In genomic region chr16:31299960-31300353, GRCm38 (mm10) we compare ENCODE assay signal across 9 mouse cellular contexts. TPM values are rescaled to one million over a fixed set of nuclear protein-coding genes. Genes with fewer than 3 reads are reported as not detected.
DNase-seq lines count a peak whose midpoint lies in the region; ATAC-seq and TF ChIP-seq lines count a peak whose summit lies in the region.
"Had no signal": no experiment of that assay in that cellular context is flagged by ENCODE, and none has a peak within 500 bp of the region (broad histone marks: within the 10 kb centered on the region; RNA-seq: fewer than 3 reads in every experiment).

No protein-coding gene starts in this region.

- TF ChIP-seq POLR2A in ES-Bruce4 (IDR thresholded peaks at IDR 0.05; ENCODE audit: insufficient read depth, low read length): no peak

- H3K9ac ChIP-seq in ES-Bruce4 (ENCODE audit: low read depth, poor library complexity, severe bottlenecking): no peak overlapping the region
- 0 out of 2 replicates have a peak overlapping the region, but pooled peaks have one; percentile 5 for H3K9ac ChIP-seq in embryonic facial prominence, embryonic 14.5 days (ENCODE audit: low read depth, low read length)
- H3K9ac ChIP-seq in midbrain, embryonic 14.5 days (replicated peaks; ENCODE audit: low read length): no peak overlapping the region
- H3K9ac ChIP-seq in heart, embryonic 12.5 days: no peak overlapping the region
- H3K9ac ChIP-seq: lung, embryonic 14.5 days had no signal

- TF ChIP-seq CTCF in E14TG2a.4 (conservative IDR thresholded peaks at IDR 0.05; ENCODE audit: low read length) (no peak), ES-Bruce4 (IDR thresholded peaks at IDR 0.05; ENCODE audit: low read depth, low read length) (no peak)

- H3K4me3 ChIP-seq in E14TG2a.4 (replicated peaks; ENCODE audit: low read length) (peak overlapping the region; percentile 53), ES-Bruce4 (ENCODE audit: low read depth, low read length) (no peak overlapping the region)
- H3K4me3 ChIP-seq in embryonic facial prominence, embryonic 14.5 days (ENCODE audit: low read depth, low read length): no peak overlapping the region
- H3K4me3 ChIP-seq in midbrain, embryonic 14.5 days (replicated peaks; ENCODE audit: low read depth, low read length): no peak overlapping the region
- H3K4me3 ChIP-seq in heart, embryonic 12.5 days: no peak overlapping the region
- H3K4me3 ChIP-seq: heart, adult 2 months had no signal

- H3K4me2 ChIP-seq in embryonic facial prominence, embryonic 14.5 days (ENCODE audit: low read depth, low read length): no peak overlapping the region
- H3K4me2 ChIP-seq in midbrain, embryonic 14.5 days (ENCODE audit: low read length): no peak overlapping the region
- H3K4me2 ChIP-seq in heart, embryonic 12.5 days: no peak overlapping the region
- H3K4me2 ChIP-seq: lung, embryonic 14.5 days had no signal

- 0 out of 2 replicates have a peak, but pooled peaks have one; percentile 27 for TF ChIP-seq EP300 in ES-Bruce4 (IDR thresholded peaks at IDR 0.05; ENCODE audit: insufficient read depth, low read depth, low read length)

- H3K9me3 ChIP-seq in E14TG2a.4 (ENCODE audit: low read length) (no peaks in the 10 kb centered on the region), ES-Bruce4 (replicated peaks; ENCODE audit: control insufficient read depth, insufficient read depth, low read length, poor library complexity, severe bottlenecking) (no peaks in the 10 kb centered on the region)
- no peaks in the 10 kb centered on the region for H3K9me3 ChIP-seq in embryonic facial prominence, embryonic 14.5 days (ENCODE audit: control insufficient read depth, low read length)
- no peaks in the 10 kb centered on the region for H3K9me3 ChIP-seq in midbrain, embryonic 14.5 days (ENCODE audit: control insufficient read depth, low read length)
- H3K9me3 ChIP-seq in heart, embryonic 12.5 days (replicated peaks): no peaks in the 10 kb centered on the region

- H3K27me3 ChIP-seq in E14TG2a.4 (ENCODE audit: insufficient read depth, low read length) (no peaks in the 10 kb centered on the region), ES-Bruce4 (ENCODE audit: control insufficient read depth, insufficient read depth, low read length, poor library complexity, severe bottlenecking) (no peaks in the 10 kb centered on the region)
- no peaks in the 10 kb centered on the region for H3K27me3 ChIP-seq in embryonic facial prominence, embryonic 14.5 days (replicated peaks; ENCODE audit: control insufficient read depth, insufficient read depth, low read length)
- no peaks in the 10 kb centered on the region for H3K27me3 ChIP-seq in midbrain, embryonic 14.5 days (ENCODE audit: control insufficient read depth, insufficient read depth, low read length)
- H3K27me3 ChIP-seq in heart, embryonic 12.5 days (replicated peaks): no peaks in the 10 kb centered on the region

- H3K36me3 ChIP-seq in E14TG2a.4 (ENCODE audit: insufficient read depth, low read length) (no peaks in the 10 kb centered on the region), ES-Bruce4 (ENCODE audit: control insufficient read depth, insufficient read depth, low read length, poor library complexity, severe bottlenecking) (no peaks in the 10 kb centered on the region)
- H3K36me3 ChIP-seq in embryonic facial prominence, embryonic 14.5 days (ENCODE audit: control insufficient read depth, insufficient read depth, low read length): no peaks in the 10 kb centered on the region
- no peaks in the 10 kb centered on the region for H3K36me3 ChIP-seq in midbrain, embryonic 14.5 days (ENCODE audit: control insufficient read depth, insufficient read depth, low read length)
- H3K36me3 ChIP-seq in heart, embryonic 12.5 days: no peaks in the 10 kb centered on the region

- peak overlapping the region; percentile 30 for H3K27ac ChIP-seq in ES-Bruce4 (ENCODE audit: insufficient read depth, low read length)
- no peak overlapping the region for H3K27ac ChIP-seq in embryonic facial prominence, embryonic 14.5 days (replicated peaks; ENCODE audit: low read depth, low read length)
- no peak overlapping the region for H3K27ac ChIP-seq in midbrain, embryonic 14.5 days (replicated peaks; ENCODE audit: low read depth, low read length)
- H3K27ac ChIP-seq in heart, embryonic 12.5 days (ENCODE audit: poor library complexity, severe bottlenecking): no peak overlapping the region
- H3K27ac ChIP-seq: heart, adult 2 months had no signal

- no peak for ATAC-seq in embryonic facial prominence, embryonic 14.5 days (ENCODE audit: low read depth)
- ATAC-seq in midbrain, embryonic 14.5 days (ENCODE audit: low FRiP score, low TSS enrichment): peak; percentile 53; the same call in 1 of the 2 replicates
- no peak for ATAC-seq in heart, embryonic 12.5 days (ENCODE audit: insufficient number of reproducible peaks, low FRiP score)

- H3K4me1 ChIP-seq in E14TG2a.4 (replicated peaks; ENCODE audit: low read depth, low read length): peaks cover 84% of the 10 kb centered on the region
- H3K4me1 ChIP-seq in ES-Bruce4 (ENCODE audit: control insufficient read depth, insufficient read depth, low read length): peaks cover 8% of the 10 kb centered on the region
- H3K4me1 ChIP-seq in embryonic facial prominence, embryonic 14.5 days (ENCODE audit: control insufficient read depth, insufficient read depth, low read length): 0 out of 2 replicates have a peak, but pooled peaks cover 8% of the 10 kb centered on the region
- H3K4me1 ChIP-seq in midbrain, embryonic 14.5 days (ENCODE audit: control insufficient read depth, insufficient read depth, low read length): peaks cover 24% of the 10 kb centered on the region
- peaks cover 12% of the 10 kb centered on the region for H3K4me1 ChIP-seq in heart, embryonic 12.5 days (replicated peaks)

- no peak for DNase-seq in embryonic facial prominence, embryonic 14.5 days (ENCODE audit: low spot score)
- DNase-seq in midbrain, embryonic 14.5 days: peak; percentile 25
- DNase-seq in urinary bladder, postnatal 10 days (ENCODE audit: low spot score): no peak
- DNase-seq in lung, postnatal 10 days: no peak
- DNase-seq: heart, adult 2 months had no signal

- 37% methylated on average over 3 of the region's 3 CpGs for WGBS in embryonic facial prominence, embryonic 14.5 days
- 18% methylated on average over 3 of the region's 3 CpGs for WGBS in midbrain, embryonic 14.5 days
- WGBS in heart, embryonic 12.5 days: 60% methylated on average over 3 of the region's 3 CpGs

RNA-seq across cellular contexts. Expression of gene Apod, which starts 14.7 kb away (rescaled TPM):
- polyA plus RNA-seq in ES-Bruce4 (2011; ENCODE audit: insufficient read depth, insufficient read length, low read depth, missing spikeins): 0.54 TPM in 1 of 2 replicates, not detected in the other
- polyA plus RNA-seq in embryonic facial prominence, embryonic 14.5 days (2014; fragmentation: Nextera tagmentation; extraction: Ambion mirVana): 63.0 and 64.0 TPM in 2 replicates
- polyA plus RNA-seq in midbrain, embryonic 14.5 days (2014; fragmentation: Nextera tagmentation; extraction: Ambion mirVana): 36.8 and 104 TPM in 2 replicates
- 0.27 TPM in 1 of 2 replicates, not detected in the other for polyA plus RNA-seq in heart, embryonic 12.5 days (2016; fragmentation: Nextera tagmentation; extraction: Ambion mirVana)
- polyA plus RNA-seq: lung, embryonic 14.5 days had no signal

RNA-seq across cellular contexts. Expression of gene Ppp1r2, which starts 24.9 kb away (rescaled TPM):
- polyA plus RNA-seq in ES-Bruce4 (2011; ENCODE audit: insufficient read depth, insufficient read length, low read depth, missing spikeins): 74.5 and 75.6 TPM in 2 replicates
- polyA plus RNA-seq in embryonic facial prominence, embryonic 14.5 days (2014; fragmentation: Nextera tagmentation; extraction: Ambion mirVana): 106 TPM in 2 replicates
- polyA plus RNA-seq in midbrain, embryonic 14.5 days (2014; fragmentation: Nextera tagmentation; extraction: Ambion mirVana): 82.0 and 100 TPM in 2 replicates
- polyA plus RNA-seq in heart, embryonic 12.5 days (2016; fragmentation: Nextera tagmentation; extraction: Ambion mirVana): 97.2 and 103 TPM in 2 replicates

Comparison
In these comparisons a context has a peak if more than half of its experiments do, and no peak if none do; other contexts are left out.
1. RNA of gene Apod, which starts 14.7 kb away (polyA plus RNA-seq): 36.8 to 104 TPM in midbrain, embryonic 14.5 days and 63.0 to 64.0 TPM in embryonic facial prominence, embryonic 14.5 days; 0.54 TPM in ES-Bruce4 and 0.27 TPM in heart, embryonic 12.5 days; every median in the first group is over 10 times any median in the second.